Mouse (Mus musculus) frontal cortex, postnatal 14 days (tissue): ENCODE results near the gene Spp2.
"Not testable (repeated sequence)": the region's sequence is repeated elsewhere in the genome, so short reads cannot be mapped to it uniquely, and the experiment has no call there.

Source experiments
- DNase-seq, 2 experiments: peaks; one replicate each; pipeline ENCODE4 v3.0.0; 2022; ENCODE audit warnings: low spot score in 2 of 2

The Spp2 gene

DNA sequence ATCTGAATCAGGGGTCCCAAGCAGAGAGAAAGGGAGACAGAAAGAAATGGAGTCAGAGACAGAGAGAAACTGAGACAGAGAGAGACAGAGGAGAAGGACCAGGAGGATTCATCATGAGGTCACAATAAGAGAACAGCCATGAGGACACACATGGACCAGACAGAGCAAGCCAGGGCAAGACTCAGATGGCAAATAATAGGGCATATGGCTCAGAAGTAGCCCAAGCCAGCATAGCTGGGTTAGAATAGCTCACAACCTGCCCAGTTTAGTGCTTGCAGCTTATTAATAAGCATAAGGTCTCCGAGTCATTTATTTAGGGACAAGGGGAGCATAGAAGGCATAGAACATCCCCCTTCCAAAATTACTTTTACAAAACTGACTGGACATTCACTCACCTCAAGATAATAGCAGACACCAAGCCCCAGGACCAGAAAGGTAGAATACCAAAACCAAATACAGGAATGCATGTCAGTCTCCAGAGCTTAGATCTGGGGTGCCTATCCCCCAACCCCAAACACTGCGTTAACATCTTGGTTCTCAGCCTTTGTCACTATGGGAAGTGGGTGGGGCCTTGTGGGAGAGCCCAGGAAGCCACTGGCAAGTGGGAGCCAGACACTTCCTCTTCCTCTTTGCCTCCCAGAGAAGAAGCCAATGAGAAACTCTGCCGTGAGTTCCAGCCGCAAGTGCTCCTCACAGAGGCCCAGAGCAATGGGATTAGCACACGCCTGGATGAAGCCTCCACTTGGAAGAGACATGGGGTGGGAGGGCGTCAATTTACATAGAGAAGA lies 26.5 kb downstream of the Spp2 start:
- no peak for DNase-seq

GRCm38 (mm10) chr1:88434057-88434456 lies 27.3 kb downstream of the Spp2 start:
- no peak for DNase-seq

DNA sequence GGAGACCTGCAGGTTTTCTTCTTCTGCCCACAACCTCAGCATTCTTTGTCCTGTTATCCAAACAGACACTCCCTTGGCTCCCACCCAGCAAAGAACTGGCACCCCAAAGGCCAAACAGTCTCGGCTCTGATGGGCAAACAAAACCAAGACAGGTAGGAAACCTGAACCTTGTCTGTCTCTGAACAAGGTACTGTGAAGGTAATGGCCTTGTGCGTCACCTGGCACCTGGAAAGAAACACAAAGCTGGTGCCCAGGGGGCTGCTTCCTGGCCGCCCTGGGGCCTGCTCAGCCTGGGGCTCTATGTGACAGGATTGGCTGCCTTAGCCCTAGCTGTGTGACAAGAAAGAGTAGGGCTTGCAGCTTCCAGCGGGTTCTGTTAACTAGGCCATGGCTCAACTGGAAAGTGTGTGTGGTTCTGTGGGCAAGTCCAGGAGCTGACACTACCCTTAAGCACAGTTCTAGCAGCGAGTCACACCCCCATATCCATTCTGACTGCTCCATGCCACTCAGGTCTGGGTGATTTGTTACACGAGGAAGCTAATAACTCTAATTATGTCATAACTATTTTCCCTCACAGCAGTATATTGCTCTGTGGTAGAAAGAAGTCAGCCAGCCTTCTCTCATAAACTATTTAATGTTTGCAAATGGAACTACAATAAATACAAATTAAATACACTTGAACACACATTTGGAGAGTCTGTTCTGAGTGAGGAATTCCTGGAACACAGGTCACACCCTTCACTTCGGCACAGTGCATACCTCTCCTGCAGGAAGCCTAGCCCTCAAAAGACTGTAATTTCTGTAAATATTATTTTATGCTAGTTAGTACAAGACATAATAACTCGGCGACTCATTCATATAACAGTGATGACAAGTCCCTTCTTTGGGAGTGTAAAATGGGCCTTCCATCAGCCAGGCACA lies 30.7 kb downstream of the Spp2 start:
- no peak for DNase-seq

GRCm38 (mm10) chr1:88443383-88443782 lies 36.6 kb downstream of the Spp2 start:
- DNase-seq = no peak

DNA sequence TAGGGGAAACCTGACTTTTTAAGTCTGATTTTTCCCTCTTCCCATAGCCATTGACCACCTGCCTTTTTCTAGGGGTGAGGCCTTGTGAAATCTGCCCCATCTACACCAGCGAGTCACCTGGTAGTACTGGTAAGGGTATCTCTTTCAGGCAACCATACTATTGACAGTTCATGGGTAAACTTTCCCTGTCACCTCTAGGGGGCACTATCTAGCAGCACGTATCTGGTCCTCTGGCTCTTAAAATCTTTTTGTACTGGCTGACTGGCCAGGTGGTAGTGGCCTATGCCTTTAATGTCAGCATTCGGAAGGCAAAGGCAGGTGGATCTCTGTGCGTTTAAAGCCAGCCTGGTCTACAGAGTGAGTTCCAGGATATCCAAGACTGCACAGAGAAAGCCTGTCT lies 38.6 kb downstream of the Spp2 start:
- DNase-seq = no peak

DNA sequence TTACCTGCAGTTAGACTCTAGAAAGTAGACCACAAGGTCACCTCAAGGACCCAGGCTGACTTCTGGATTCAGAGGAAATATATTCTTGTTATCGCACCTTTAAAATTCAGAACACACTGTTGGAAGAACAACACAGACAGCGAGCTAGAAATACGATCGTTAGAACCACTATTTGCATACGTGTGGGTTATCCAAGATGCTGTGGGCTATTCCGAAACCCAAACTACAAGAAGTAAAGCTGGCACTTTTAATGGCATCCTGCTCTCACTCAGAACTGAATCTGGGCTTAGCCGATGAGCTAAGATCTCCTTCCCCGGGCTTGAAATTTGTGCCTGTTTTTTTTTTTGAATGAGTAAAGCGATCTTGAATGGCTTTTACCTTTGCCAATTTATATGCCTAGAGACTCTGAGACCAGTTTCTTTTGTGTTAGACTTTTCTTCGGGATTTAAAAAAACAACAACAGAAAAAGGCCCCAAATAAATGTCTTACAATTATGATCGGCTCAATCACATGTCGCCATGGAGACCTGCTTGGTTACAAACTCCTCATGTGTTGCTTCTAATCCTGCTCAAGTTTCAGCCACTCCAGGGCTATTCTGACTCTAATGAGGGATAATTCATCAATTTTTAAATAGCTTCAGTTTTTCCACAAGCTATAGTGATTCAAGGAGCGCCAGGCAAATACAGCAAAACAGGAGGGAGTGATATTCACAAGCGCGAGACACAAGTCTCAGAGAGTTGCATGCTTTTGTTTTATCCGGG lies 39.7 kb downstream of the Spp2 start:
- DNase-seq = no peak

DNA sequence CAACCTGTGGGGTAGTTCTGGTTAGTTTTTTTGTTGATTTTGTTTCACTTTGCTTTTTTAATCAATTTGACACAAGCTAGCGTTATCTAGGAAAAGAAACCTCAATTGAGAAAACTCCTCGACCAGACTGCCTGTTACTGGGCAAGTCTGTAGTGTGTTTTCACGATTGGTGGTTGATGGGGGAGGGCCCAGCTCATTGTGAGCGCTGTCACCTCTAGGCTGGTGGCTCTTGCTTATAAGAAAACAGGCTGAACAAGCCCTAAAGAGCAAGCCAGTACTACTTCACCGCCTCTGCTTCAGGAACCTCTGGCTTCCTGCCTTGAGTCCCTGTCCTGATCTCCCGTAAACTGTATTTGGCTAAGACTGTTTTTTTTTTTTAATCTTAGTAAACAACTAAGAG lies 40.7 kb downstream of the Spp2 start:
- no peak for DNase-seq

- DNase-seq = not testable (repeated sequence)
Observed at GRCm38 (mm10) chr1:88448094-88448493, 41.3 kb downstream of the Spp2 start.

DNA sequence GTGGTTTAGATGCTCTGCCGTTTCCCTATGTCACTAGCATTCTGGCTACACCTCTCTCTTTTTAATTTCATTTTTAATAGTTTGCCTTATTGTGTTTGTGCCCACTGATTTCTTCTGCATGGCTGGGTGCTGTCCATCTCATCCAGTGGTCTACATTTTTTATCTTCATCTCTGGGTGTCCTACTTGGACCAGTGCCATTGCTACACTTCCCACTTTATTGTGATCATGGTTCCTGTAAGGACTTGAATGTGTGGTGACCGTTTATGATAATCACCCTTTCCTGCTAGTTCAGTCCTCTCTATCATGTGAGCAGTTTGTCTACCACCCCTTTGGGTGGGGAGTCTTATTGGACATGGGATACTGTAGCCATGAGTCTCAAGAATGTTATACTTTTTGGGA lies 43.0 kb downstream of the Spp2 start:
- no peak for DNase-seq

GRCm38 (mm10) chr1:88450668-88451067 lies 43.9 kb downstream of the Spp2 start:
- no peak for DNase-seq

- DNase-seq = no peak
Observed at GRCm38 (mm10) chr1:88452198-88452597, 45.4 kb downstream of the Spp2 start.

DNA sequence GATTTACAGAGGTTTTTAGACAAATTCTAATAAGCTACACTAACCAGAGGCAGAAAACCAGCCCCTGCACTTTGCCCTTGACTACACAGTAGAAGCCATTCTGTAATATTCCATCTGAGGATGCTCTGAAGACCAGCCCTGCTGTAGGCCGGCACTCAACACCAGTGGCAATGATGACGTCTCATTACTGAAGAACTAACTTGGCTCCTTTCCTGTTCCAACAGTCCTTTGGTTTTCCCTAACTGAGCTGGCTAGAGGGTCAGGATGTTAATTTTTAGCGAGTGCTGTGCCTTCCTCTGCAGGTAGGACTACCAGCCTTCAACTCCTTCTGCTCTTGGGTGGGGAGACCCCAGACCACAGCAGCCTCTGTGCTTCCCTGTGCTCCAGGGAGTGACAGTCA lies 47.9 kb downstream of the Spp2 start:
- DNase-seq = no peak

GRCm38 (mm10) chr1:88455761-88456160 lies 49.0 kb downstream of the Spp2 start:
- no peak for DNase-seq

DNA sequence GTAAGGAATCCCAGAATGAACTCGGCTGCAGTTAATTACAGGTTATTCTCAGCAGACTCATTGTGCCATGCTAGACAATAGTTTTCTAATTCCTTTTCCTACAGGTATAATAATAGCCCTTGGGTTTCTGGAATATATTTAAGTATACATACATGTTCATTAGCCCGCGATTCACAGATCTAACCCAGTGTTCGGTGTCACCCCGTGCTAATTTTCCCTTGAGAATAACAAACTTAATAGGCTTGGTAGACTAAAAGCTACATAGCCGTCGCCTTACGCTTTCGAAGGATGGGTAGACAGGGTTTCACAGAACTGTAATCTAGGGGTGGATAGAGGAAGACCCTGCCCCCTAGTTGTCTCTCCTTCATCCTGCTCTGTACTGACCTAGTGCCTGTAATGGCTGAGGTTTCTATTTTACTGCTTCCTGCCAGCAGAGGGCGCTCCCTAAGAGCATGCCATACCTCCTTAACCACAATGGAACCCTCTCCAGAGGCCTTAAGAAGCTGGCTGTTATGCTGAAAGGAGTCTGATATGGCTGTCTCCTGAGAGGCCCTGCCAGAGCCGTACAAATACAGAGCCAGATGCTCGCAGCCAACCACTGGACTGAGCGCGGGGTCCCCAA lies 49.8 kb downstream of the Spp2 start:
- DNase-seq = peak; percentile 49 to 69

DNA sequence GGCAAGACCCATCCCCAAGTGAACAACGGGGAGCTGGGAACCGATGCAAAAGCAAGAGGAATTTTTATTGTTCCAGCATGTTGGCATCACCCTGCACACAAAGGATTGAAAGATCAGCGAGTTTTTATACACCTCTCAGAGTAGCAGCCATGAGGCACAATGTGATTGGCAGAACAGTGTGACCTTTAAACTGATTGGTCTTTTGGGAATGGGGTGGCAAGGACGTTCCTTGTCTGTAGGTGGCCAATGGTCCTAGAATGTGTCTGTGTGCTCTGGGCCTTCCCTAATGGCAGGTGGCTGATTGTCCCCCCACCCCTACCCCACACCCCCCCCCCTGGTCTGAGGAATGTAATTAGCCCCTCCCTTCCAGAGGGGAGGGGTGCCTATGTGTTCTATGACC lies 52.4 kb downstream of the Spp2 start:
- DNase-seq = no peak

GRCm38 (mm10) chr1:88459655-88460054 lies 52.9 kb downstream of the Spp2 start:
- no peak for DNase-seq

DNA sequence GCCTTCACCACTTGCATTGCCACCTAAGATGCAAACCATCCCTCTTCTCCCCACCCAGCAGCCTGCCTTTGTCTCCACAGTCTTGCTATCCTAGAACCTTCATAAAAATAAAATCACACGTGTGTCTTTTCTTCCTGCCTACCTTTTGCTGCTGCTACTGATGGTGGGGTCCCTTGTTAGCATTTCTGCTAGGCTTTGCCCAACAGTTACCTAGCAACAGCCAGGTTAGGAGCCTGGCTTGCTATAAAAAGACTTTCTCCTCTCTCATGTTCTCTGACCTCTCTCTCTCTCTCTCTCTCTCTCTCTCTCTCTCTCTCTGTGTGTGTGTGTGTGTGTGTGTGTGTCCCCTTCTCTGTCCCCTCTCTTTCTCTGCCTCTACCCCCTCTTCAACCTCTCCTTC lies 54.3 kb downstream of the Spp2 start:
- no peak for DNase-seq

GRCm38 (mm10) chr1:88462484-88462883 lies 55.7 kb downstream of the Spp2 start:
- DNase-seq = no peak

GRCm38 (mm10) chr1:88463241-88463640 lies 56.5 kb downstream of the Spp2 start:
- no peak for DNase-seq

DNA sequence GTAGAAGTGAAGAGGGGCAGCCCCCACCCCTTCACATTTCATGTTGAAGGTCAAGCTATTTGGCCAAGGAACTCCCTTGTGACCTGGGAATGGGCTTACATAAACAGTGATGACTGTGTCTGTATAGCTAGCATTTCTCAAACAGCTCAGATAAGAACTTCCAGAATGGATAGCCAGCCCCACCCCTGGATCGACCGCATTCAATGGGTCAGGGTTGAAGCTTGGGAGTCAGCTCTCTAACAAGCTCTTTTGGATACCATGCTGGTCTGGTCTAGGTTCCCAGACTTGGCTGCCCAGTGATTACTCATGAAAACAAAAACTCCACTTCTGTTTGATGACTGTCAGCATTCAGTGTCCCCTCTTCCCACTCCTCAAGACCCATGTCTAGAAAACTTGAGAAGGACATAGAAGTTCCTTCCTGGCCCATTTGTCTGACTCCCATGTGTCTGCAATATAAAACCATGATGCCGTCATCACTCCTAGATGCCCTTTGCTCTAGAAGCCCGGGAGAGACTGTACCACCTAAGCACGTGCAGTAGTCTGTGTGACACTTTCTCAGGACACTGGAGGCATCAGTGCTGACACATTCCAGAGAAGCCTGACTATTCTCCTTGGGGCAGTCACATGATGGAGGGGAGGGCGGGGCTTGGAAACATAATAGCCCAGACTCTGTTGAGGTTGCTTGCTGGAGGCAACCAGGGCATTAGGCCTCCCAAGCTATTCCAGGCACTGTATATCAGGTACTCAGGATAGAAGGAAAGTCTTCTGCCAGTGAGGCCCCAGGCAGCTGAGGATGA lies 57.5 kb downstream of the Spp2 start:
- DNase-seq = no peak

GRCm38 (mm10) chr1:88465722-88466121 lies 59.0 kb downstream of the Spp2 start:
- no peak for DNase-seq
